In genomic region chr2:166655727-166656520, GRCm38 (mm10) we compare ENCODE assay signal across 8 mouse cellular contexts. TPM values are rescaled to one million over a fixed set of nuclear protein-coding genes. Genes with fewer than 3 reads are reported as not detected.
A peak's percentile ranks its signal among the peaks of the same experiment; 100 is the strongest.
DNase-seq lines count a peak whose midpoint lies in the region; ATAC-seq and TF ChIP-seq lines count a peak whose summit lies in the region.

No protein-coding gene starts in this region.

- no peaks in the 10 kb centered on the region for H3K27me3 ChIP-seq in kidney, adult 2 months (replicated peaks; ENCODE audit: control insufficient read depth, insufficient read depth, low read length)
- H3K27me3 ChIP-seq in forebrain, embryonic 12.5 days: no peaks in the 10 kb centered on the region
- no peaks in the 10 kb centered on the region for H3K27me3 ChIP-seq in liver, embryonic 11.5 days (replicated peaks; ENCODE audit: control insufficient read depth, insufficient read depth, low read length)

- no peak overlapping the region for H3K9ac ChIP-seq in forebrain, embryonic 12.5 days
- no peak overlapping the region for H3K9ac ChIP-seq in liver, embryonic 11.5 days (ENCODE audit: low read depth, low read length)

- H3K4me1 ChIP-seq in kidney, adult 2 months (ENCODE audit: control insufficient read depth, insufficient read depth, low read length): no peaks in the 10 kb centered on the region; the same call in none of the 2 replicates
- H3K4me1 ChIP-seq in forebrain, embryonic 12.5 days: peaks cover 62% of the 10 kb centered on the region
- peaks cover 23% of the 10 kb centered on the region for H3K4me1 ChIP-seq in liver, embryonic 11.5 days (replicated peaks; ENCODE audit: control insufficient read depth, insufficient read depth, low read length)

- peak overlapping the region; percentile 51; the same call in 1 of the 2 replicates for H3K27ac ChIP-seq in kidney, adult 2 months (ENCODE audit: insufficient read depth, low read depth, low read length)
- peak overlapping the region; percentile 77 for H3K27ac ChIP-seq in forebrain, embryonic 12.5 days
- 0 out of 2 replicates have a peak overlapping the region, but pooled peaks have one; percentile 9 for H3K27ac ChIP-seq in liver, embryonic 11.5 days (ENCODE audit: low read depth, low read length)

- no peak overlapping the region for H3K4me3 ChIP-seq in kidney, adult 2 months (ENCODE audit: insufficient read depth, low read depth, low read length)
- H3K4me3 ChIP-seq in forebrain, embryonic 12.5 days (replicated peaks): no peak overlapping the region
- no peak overlapping the region for H3K4me3 ChIP-seq in liver, embryonic 11.5 days (ENCODE audit: low read depth, low read length)

- TF ChIP-seq POLR2A in kidney, adult 2 months (IDR thresholded peaks at IDR 0.05; ENCODE audit: low read depth, low read length): no peak

- DNase-seq in kidney, adult 2 months: no peak
- no peak for DNase-seq in kidney, adult 11 months
- no peak for DNase-seq in liver, embryonic 11.5 days (ENCODE audit: low spot score)
- no peak for DNase-seq in cerebellum, adult 9-11 months
- no peak for DNase-seq in embryo, embryonic 10.5 days (ENCODE audit: low spot score)

- WGBS in kidney, adult 2 months: 74% methylated on average over 11 of the region's 11 CpGs
- 62% methylated on average over 11 of the region's 11 CpGs for WGBS in forebrain, embryonic 12.5 days
- WGBS in liver, embryonic 11.5 days: 35% methylated on average over 11 of the region's 11 CpGs

- ATAC-seq in forebrain, embryonic 12.5 days (ENCODE audit: low FRiP score): no peak
- ATAC-seq in liver, embryonic 11.5 days (replicated peaks; ENCODE audit: low FRiP score): peak; percentile 45; the same call in 1 of the 2 replicates
- ATAC-seq in monocyte, adult 5-6 weeks (replicated peaks; ENCODE audit: insufficient number of reproducible peaks, low FRiP score, low TSS enrichment, poor library complexity, severe bottlenecking): peak; percentile 54
- ATAC-seq in erythroblast, adult 5-6 weeks (replicated peaks; ENCODE audit: low FRiP score, poor library complexity, severe bottlenecking): no peak

- no peak for TF ChIP-seq CTCF in kidney, adult 2 months (conservative IDR thresholded peaks at IDR 0.05; ENCODE audit: insufficient read depth, insufficient read length, low read depth, low read length)

- H3K36me3 ChIP-seq in kidney, adult 2 months (ENCODE audit: control insufficient read depth, insufficient read depth, low read length): no peaks in the 10 kb centered on the region
- no peaks in the 10 kb centered on the region for H3K36me3 ChIP-seq in forebrain, embryonic 12.5 days (replicated peaks)
- no peaks in the 10 kb centered on the region for H3K36me3 ChIP-seq in liver, embryonic 11.5 days (ENCODE audit: control insufficient read depth, insufficient read depth, low read length)

- H3K4me2 ChIP-seq in forebrain, embryonic 12.5 days: peak overlapping the region; percentile 24
- H3K4me2 ChIP-seq in liver, embryonic 11.5 days: peak overlapping the region; percentile 31

- H3K9me3 ChIP-seq in forebrain, embryonic 12.5 days: no peaks in the 10 kb centered on the region
- H3K9me3 ChIP-seq in liver, embryonic 11.5 days (ENCODE audit: control insufficient read depth, low read length): no peaks in the 10 kb centered on the region

RNA-seq across cellular contexts. Expression of gene Prex1, which starts 57.7 kb away (rescaled TPM):
- 12.2 and 14.5 TPM in 2 replicates for polyA plus RNA-seq in kidney, adult 2 months (2012; rRNA removed)
- 29.9 and 30.7 TPM in 2 replicates for polyA plus RNA-seq in forebrain, embryonic 12.5 days (2016; fragmentation: Nextera tagmentation; extraction: Ambion mirVana)
- 16.1 and 16.5 TPM in 2 replicates for polyA plus RNA-seq in liver, embryonic 11.5 days (2014; fragmentation: Nextera tagmentation; extraction: Ambion mirVana)
- 118 to 236 TPM (median 124 TPM) in 3 replicates for total RNA-seq in monocyte, adult 5-6 weeks (2017)
- 15.9 and 26.5 TPM in 2 replicates for total RNA-seq in erythroblast, adult 5-6 weeks (2015; ENCODE audit: low replicate concordance)
- 19.8 and 35.4 TPM in 2 replicates for total RNA-seq in erythroblast, adult 5-6 weeks (2017; ENCODE audit: low replicate concordance)

Comparison
In these comparisons a context has a peak if more than half of its experiments do, and no peak if none do; other contexts are left out.
1. H3K27ac ChIP-seq: peak in every context shown above with its lines; median percentile 77 in forebrain, embryonic 12.5 days; 51 in kidney, adult 2 months; 9 in liver, embryonic 11.5 days.
2. ATAC-seq: peak in liver, embryonic 11.5 days (single experiment) and monocyte, adult 5-6 weeks (single experiment); none in forebrain, embryonic 12.5 days (single experiment) and erythroblast, adult 5-6 weeks (single experiment).